Mouse (Mus musculus) brain, embryonic 14.5 days (tissue): ENCODE data around the gene Acox2.

ENCODE experiments used
- CTCF ChIP-seq: fragments of 200-500 bp; IDR thresholded peaks from 2 replicates; pipeline ENCODE4 v1.5.1; 2012; ENCODE audit warnings: inconsistent platforms, mild to moderate bottlenecking, moderate library complexity, borderline replicate concordance; ENCODE audit not compliant: insufficient read depth, insufficient read length; ENCODE audit errors: extremely low read depth
- POLR2A ChIP-seq: fragments of 200-500 bp; IDR thresholded peaks from 2 replicates; pipeline ENCODE4 v1.6.1; 2012; ENCODE audit warnings: mild to moderate bottlenecking, inconsistent platforms, borderline replicate concordance; ENCODE audit not compliant: poor library complexity, insufficient read depth, insufficient read length, severe bottlenecking; ENCODE audit errors: extremely low read depth

GRCm38 (mm10) chr14:8259166-8259565 lies at the start of gene Acox2:
- TF ChIP-seq CTCF (no peak), POLR2A (no peak)
